In genomic region chr12:105258787-105259186, GRCm38 (mm10) we compare ENCODE assay signal across 13 mouse cellular contexts. TPM values are rescaled to one million over a fixed set of nuclear protein-coding genes. Genes with fewer than 3 reads are reported as not detected.
A peak's percentile ranks its signal among the peaks of the same experiment; 100 is the strongest.
DNase-seq lines count a peak whose midpoint lies in the region; ATAC-seq and TF ChIP-seq lines count a peak whose summit lies in the region.
"Had no signal": no experiment of that assay in that cellular context is flagged by ENCODE, and none has a peak within 500 bp of the region (broad histone marks: within the 10 kb centered on the region; RNA-seq: fewer than 3 reads in every experiment).

No protein-coding gene starts in this region.

- TF ChIP-seq CTCF in liver, embryonic 14.5 days (IDR thresholded peaks at IDR 0.05; ENCODE audit: low read depth): peak; percentile 76

- no peaks in the 10 kb centered on the region for H3K4me1 ChIP-seq in liver, embryonic 12.5 days
- no peaks in the 10 kb centered on the region for H3K4me1 ChIP-seq in liver, embryonic 14.5 days (replicated peaks; ENCODE audit: control insufficient read depth in 2 of 2, insufficient read depth in 2 of 2, low read length in 1 of 2)
- H3K4me1 ChIP-seq: embryonic facial prominence, embryonic 13.5 days; lung, embryonic 15.5 days had no signal

- WGBS in liver, embryonic 12.5 days (ENCODE audit: insufficient replicate concordance): 10% methylated on average over 9 of the region's 9 CpGs
- WGBS in liver, embryonic 14.5 days (ENCODE audit: insufficient replicate concordance): 10% methylated on average over 9 of the region's 9 CpGs

- no peak overlapping the region for H3K27ac ChIP-seq in liver, embryonic 12.5 days
- H3K27ac ChIP-seq in liver, embryonic 14.5 days: no peak overlapping the region
- H3K27ac ChIP-seq: embryonic facial prominence, embryonic 13.5 days; lung, embryonic 15.5 days had no signal

- no peak overlapping the region for H3K9ac ChIP-seq in liver, embryonic 12.5 days
- no peak overlapping the region for H3K9ac ChIP-seq in liver, embryonic 14.5 days (replicated peaks)
- H3K9ac ChIP-seq: embryonic facial prominence, embryonic 13.5 days; lung, embryonic 15.5 days had no signal

- no peak for TF ChIP-seq EP300 in liver, embryonic 14.5 days (IDR thresholded peaks at IDR 0.05; ENCODE audit: low read depth)

- H3K9me3 ChIP-seq in liver, embryonic 12.5 days (replicated peaks): no peaks in the 10 kb centered on the region
- H3K9me3 ChIP-seq in liver, embryonic 14.5 days (ENCODE audit: control insufficient read depth, low read length): no peaks in the 10 kb centered on the region
- H3K9me3 ChIP-seq: embryonic facial prominence, embryonic 13.5 days; lung, embryonic 15.5 days had no signal

- H3K4me2 ChIP-seq in liver, embryonic 12.5 days: no peak overlapping the region
- no peak overlapping the region for H3K4me2 ChIP-seq in liver, embryonic 14.5 days (ENCODE audit: low read depth)
- H3K4me2 ChIP-seq: embryonic facial prominence, embryonic 13.5 days; lung, embryonic 15.5 days had no signal

- peak; percentile 25 to 57 for DNase-seq in cerebellum, adult 18-20 months
- DNase-seq in cerebellum, adult 11-12 months: no peak
- DNase-seq in liver: peak; percentile 17
- DNase-seq in c-Kit-negative CD71-positive TER-119-positive erythroid progenitor cells, embryonic 14.5 days (ENCODE audit: low read depth, low spot score): peak; percentile 15
- DNase-seq in liver, embryonic 14.5 days (ENCODE audit: low read depth in 3 of 3, low spot score in 3 of 3): peak in 1 of 3 experiments; percentile 6
- DNase-seq in adrenal gland, adult 18-20 months (ENCODE audit: low spot score in 2 of 2): no peak
- no peak for DNase-seq in natural killer cell, adult 2 months (ENCODE audit: low spot score in 2 of 2)
- DNase-seq: spleen, adult 18-20 months had no signal

- H3K36me3 ChIP-seq in liver, embryonic 12.5 days: no peaks in the 10 kb centered on the region
- no peaks in the 10 kb centered on the region for H3K36me3 ChIP-seq in liver, embryonic 14.5 days (replicated peaks; ENCODE audit: control insufficient read depth, insufficient read depth, low read depth)
- H3K36me3 ChIP-seq: embryonic facial prominence, embryonic 13.5 days; lung, embryonic 15.5 days had no signal

- no peaks in the 10 kb centered on the region for H3K27me3 ChIP-seq in liver, embryonic 12.5 days (replicated peaks)
- H3K27me3 ChIP-seq in liver, embryonic 14.5 days (ENCODE audit: control insufficient read depth, insufficient read depth, low read length): no peaks in the 10 kb centered on the region
- H3K27me3 ChIP-seq: embryonic facial prominence, embryonic 13.5 days; lung, embryonic 15.5 days had no signal

- no peak overlapping the region for H3K4me3 ChIP-seq in liver, embryonic 12.5 days
- no peak overlapping the region for H3K4me3 ChIP-seq in liver, embryonic 14.5 days (ENCODE audit: insufficient read depth in 1 of 2, low read depth in 2 of 2, low read length in 2 of 2)
- H3K4me3 ChIP-seq: embryonic facial prominence, embryonic 13.5 days; lung, embryonic 15.5 days had no signal

- ATAC-seq in liver, embryonic 12.5 days: no peak
- no peak for ATAC-seq in liver, embryonic 14.5 days (ENCODE audit: insufficient read depth)

RNA-seq across cellular contexts. Expression of gene Tcl1, which starts 36.2 kb away (rescaled TPM):
- not detected in 2 replicates for polyA plus RNA-seq in liver, embryonic 12.5 days (2016; fragmentation: Nextera tagmentation; extraction: Ambion mirVana)
- polyA plus RNA-seq in liver, embryonic 14.5 days (2012; rRNA removed): not detected in 2 replicates
- not detected in 2 replicates for polyA plus RNA-seq in liver, embryonic 14.5 days (2014; fragmentation: Nextera tagmentation; extraction: Ambion mirVana)
- total RNA-seq in adrenal gland, adult 18-20 months (2021): not detected
- total RNA-seq: hematopoietic stem cell, adult 5-6 weeks had no signal
- polyA plus RNA-seq: C2C12; embryonic facial prominence, embryonic 13.5 days; lung, embryonic 15.5 days had no signal

RNA-seq across cellular contexts. Expression of gene Tcl1b4, which starts 57.0 kb away (rescaled TPM):
- polyA plus RNA-seq in liver, embryonic 12.5 days (2016; fragmentation: Nextera tagmentation; extraction: Ambion mirVana): not detected in 2 replicates
- not detected in 2 replicates for polyA plus RNA-seq in liver, embryonic 14.5 days (2012; rRNA removed)
- polyA plus RNA-seq in liver, embryonic 14.5 days (2014; fragmentation: Nextera tagmentation; extraction: Ambion mirVana): not detected in 2 replicates
- not detected for total RNA-seq in adrenal gland, adult 18-20 months (2021)
- total RNA-seq: hematopoietic stem cell, adult 5-6 weeks had no signal
- polyA plus RNA-seq: C2C12; embryonic facial prominence, embryonic 13.5 days; lung, embryonic 15.5 days had no signal

Comparison
In these comparisons a context has a peak if more than half of its experiments do, and no peak if none do; other contexts are left out.
1. DNase-seq: peak in cerebellum, adult 18-20 months (2 of 2), liver (single experiment) and c-Kit-negative CD71-positive TER-119-positive erythroid progenitor cells, embryonic 14.5 days (single experiment); none in cerebellum, adult 11-12 months (single experiment), adrenal gland, adult 18-20 months (0 of 2) and natural killer cell, adult 2 months (0 of 2).